Comparison of ENCODE assay signal across 8 mouse cellular contexts in the genomic region with DNA sequence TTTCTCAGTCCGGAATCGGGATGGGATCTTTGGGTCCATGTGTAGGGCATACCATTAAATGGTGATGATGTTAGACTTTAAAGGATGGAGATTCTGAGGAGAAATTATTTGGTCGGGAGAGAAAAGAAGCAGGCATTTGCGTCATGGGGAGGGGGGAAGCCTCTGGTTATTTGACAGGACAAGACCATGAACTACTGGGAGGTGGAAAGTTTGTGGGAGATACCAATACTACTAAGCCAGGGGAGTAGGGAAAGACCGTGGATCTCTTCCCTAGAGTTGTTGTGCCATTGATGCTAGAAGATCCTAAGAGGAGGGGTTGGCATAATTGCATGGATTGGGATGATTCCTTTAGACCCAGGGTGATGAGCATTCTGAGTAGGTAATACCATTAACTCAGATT. TPM values are rescaled to one million over a fixed set of nuclear protein-coding genes. Genes with fewer than 3 reads are reported as not detected.
DNase-seq lines count a peak whose midpoint lies in the region; ATAC-seq and TF ChIP-seq lines count a peak whose summit lies in the region.

No protein-coding gene starts in this region.

- TF ChIP-seq CTCF in forebrain, postnatal 0 days (IDR thresholded peaks at IDR 0.05; ENCODE audit: low read depth), result no peak

- no peak for DNase-seq in kidney, adult 8-10 months
- DNase-seq in NIH3T3 (ENCODE audit: low read depth), result peak; percentile 10
- DNase-seq in forebrain, postnatal 0 days, result no peak
- DNase-seq in midbrain, embryonic 14.5 days, result peak; percentile 20
- no peak for DNase-seq in right cerebral cortex, adult 2 months (ENCODE audit: low spot score in 2 of 2)
- no peak for DNase-seq in yolk sac, embryonic 10.5 days (ENCODE audit: low spot score)
- DNase-seq in right cerebral cortex, postnatal 10 days (ENCODE audit: low spot score in 2 of 2), result no peak

- no peaks in the 10 kb centered on the region for H3K9me3 ChIP-seq in kidney, embryonic 15.5 days (replicated peaks)
- no peaks in the 10 kb centered on the region for H3K9me3 ChIP-seq in forebrain, postnatal 0 days (ENCODE audit: low read length)
- no peaks in the 10 kb centered on the region for H3K9me3 ChIP-seq in midbrain, embryonic 14.5 days (ENCODE audit: control insufficient read depth, low read length)

- peaks cover 6% of the 10 kb centered on the region for H3K4me1 ChIP-seq in kidney, embryonic 15.5 days
- H3K4me1 ChIP-seq in forebrain, postnatal 0 days (ENCODE audit: insufficient read depth), result no peaks in the 10 kb centered on the region
- H3K4me1 ChIP-seq in midbrain, embryonic 14.5 days (ENCODE audit: control insufficient read depth, insufficient read depth, low read length), result peaks cover 7% of the 10 kb centered on the region; the same call in 1 of the 2 replicates

- peak overlapping the region; percentile 62 for H3K4me2 ChIP-seq in kidney, embryonic 15.5 days
- H3K4me2 ChIP-seq in forebrain, postnatal 0 days (ENCODE audit: low read depth), result peak overlapping the region; percentile 49
- H3K4me2 ChIP-seq in midbrain, embryonic 14.5 days (ENCODE audit: low read length), result peak overlapping the region; percentile 60

- H3K27ac ChIP-seq in kidney, embryonic 15.5 days, result no peak overlapping the region
- peak overlapping the region; percentile 74 for H3K27ac ChIP-seq in forebrain, postnatal 0 days (ENCODE audit: low read depth, low read length)
- no peak overlapping the region for H3K27ac ChIP-seq in midbrain, embryonic 14.5 days (replicated peaks; ENCODE audit: low read depth, low read length)

- peak overlapping the region; percentile 61 for H3K4me3 ChIP-seq in kidney, embryonic 15.5 days (replicated peaks)
- H3K4me3 ChIP-seq in forebrain, postnatal 0 days (ENCODE audit: low read depth, low read length), result peak overlapping the region; percentile 55
- H3K4me3 ChIP-seq in midbrain, embryonic 14.5 days (replicated peaks; ENCODE audit: low read depth, low read length), result peak overlapping the region; percentile 48

- ATAC-seq in kidney, embryonic 15.5 days (replicated peaks; ENCODE audit: low FRiP score), result no peak
- peak; percentile 18; the same call in 1 of the 2 replicates for ATAC-seq in forebrain, postnatal 0 days
- ATAC-seq in midbrain, embryonic 14.5 days (ENCODE audit: low FRiP score, low TSS enrichment), result 0 out of 2 replicates have a peak, but pooled peaks have one; percentile 29

- WGBS in kidney, embryonic 15.5 days, result 25% methylated on average over 5 of the region's 5 CpGs
- 27% methylated on average over 5 of the region's 5 CpGs for WGBS in forebrain, postnatal 0 days
- WGBS in midbrain, embryonic 14.5 days, result 29% methylated on average over 5 of the region's 5 CpGs

- H3K36me3 ChIP-seq in kidney, embryonic 15.5 days, result 0 out of 2 replicates have a peak, but pooled peaks cover 11% of the 10 kb centered on the region
- H3K36me3 ChIP-seq in forebrain, postnatal 0 days (ENCODE audit: insufficient read depth), result no peaks in the 10 kb centered on the region; the same call in 1 of the 2 replicates
- 0 out of 2 replicates have a peak, but pooled peaks cover 8% of the 10 kb centered on the region for H3K36me3 ChIP-seq in midbrain, embryonic 14.5 days (ENCODE audit: control insufficient read depth, insufficient read depth, low read length)

- peak overlapping the region; percentile 52 for H3K9ac ChIP-seq in kidney, embryonic 15.5 days
- H3K9ac ChIP-seq in forebrain, postnatal 0 days, result peak overlapping the region; percentile 53
- peak overlapping the region; percentile 56 for H3K9ac ChIP-seq in midbrain, embryonic 14.5 days (replicated peaks; ENCODE audit: low read length)

- H3K27me3 ChIP-seq in kidney, embryonic 15.5 days, result no peaks in the 10 kb centered on the region
- no peaks in the 10 kb centered on the region for H3K27me3 ChIP-seq in forebrain, postnatal 0 days (ENCODE audit: insufficient read depth, low read length)
- H3K27me3 ChIP-seq in midbrain, embryonic 14.5 days (ENCODE audit: control insufficient read depth, insufficient read depth, low read length), result no peaks in the 10 kb centered on the region

RNA-seq across cellular contexts. Expression of gene Gripap1, which starts 0.7 kb away (rescaled TPM):
- 44.1 and 51.8 TPM in 2 replicates for polyA plus RNA-seq in kidney, embryonic 15.5 days (2015; fragmentation: Nextera tagmentation; extraction: Ambion mirVana)
- 40.7 and 41.5 TPM in 2 replicates for total RNA-seq in forebrain, postnatal 0 days (2014; rRNA removed)
- 46.0 and 62.4 TPM in 2 replicates for polyA plus RNA-seq in forebrain, postnatal 0 days (2015; fragmentation: Nextera tagmentation; extraction: Ambion mirVana)
- polyA plus RNA-seq in midbrain, embryonic 14.5 days (2014; fragmentation: Nextera tagmentation; extraction: Ambion mirVana), result 56.0 and 56.6 TPM in 2 replicates

RNA-seq across cellular contexts. Expression of gene Tfe3, which starts 27.9 kb away (rescaled TPM):
- 26.3 and 30.9 TPM in 2 replicates for polyA plus RNA-seq in kidney, embryonic 15.5 days (2015; fragmentation: Nextera tagmentation; extraction: Ambion mirVana)
- total RNA-seq in forebrain, postnatal 0 days (2014; rRNA removed), result 12.8 and 20.4 TPM in 2 replicates
- 17.3 and 20.1 TPM in 2 replicates for polyA plus RNA-seq in forebrain, postnatal 0 days (2015; fragmentation: Nextera tagmentation; extraction: Ambion mirVana)
- 21.7 and 21.8 TPM in 2 replicates for polyA plus RNA-seq in midbrain, embryonic 14.5 days (2014; fragmentation: Nextera tagmentation; extraction: Ambion mirVana)

RNA-seq across cellular contexts. Expression of gene Kcnd1, which starts 31.8 kb away (rescaled TPM):
- polyA plus RNA-seq in kidney, embryonic 15.5 days (2015; fragmentation: Nextera tagmentation; extraction: Ambion mirVana), result 1.6 and 1.9 TPM in 2 replicates
- total RNA-seq in forebrain, postnatal 0 days (2014; rRNA removed), result 2.2 and 2.6 TPM in 2 replicates
- polyA plus RNA-seq in forebrain, postnatal 0 days (2015; fragmentation: Nextera tagmentation; extraction: Ambion mirVana), result 4.1 and 4.8 TPM in 2 replicates
- 1.7 and 2.3 TPM in 2 replicates for polyA plus RNA-seq in midbrain, embryonic 14.5 days (2014; fragmentation: Nextera tagmentation; extraction: Ambion mirVana)

RNA-seq across cellular contexts. Expression of gene Ccdc120, which starts 39.6 kb away (rescaled TPM):
- 19.6 and 20.2 TPM in 2 replicates for polyA plus RNA-seq in kidney, embryonic 15.5 days (2015; fragmentation: Nextera tagmentation; extraction: Ambion mirVana)
- total RNA-seq in forebrain, postnatal 0 days (2014; rRNA removed), result 149 and 202 TPM in 2 replicates
- 59.3 and 66.3 TPM in 2 replicates for polyA plus RNA-seq in forebrain, postnatal 0 days (2015; fragmentation: Nextera tagmentation; extraction: Ambion mirVana)
- polyA plus RNA-seq in midbrain, embryonic 14.5 days (2014; fragmentation: Nextera tagmentation; extraction: Ambion mirVana), result 72.2 and 73.0 TPM in 2 replicates

RNA-seq across cellular contexts. Expression of gene Otud5, which starts 50.9 kb away (rescaled TPM):
- polyA plus RNA-seq in kidney, embryonic 15.5 days (2015; fragmentation: Nextera tagmentation; extraction: Ambion mirVana), result 40.0 and 44.8 TPM in 2 replicates
- 73.7 and 76.8 TPM in 2 replicates for total RNA-seq in forebrain, postnatal 0 days (2014; rRNA removed)
- 39.6 and 40.3 TPM in 2 replicates for polyA plus RNA-seq in forebrain, postnatal 0 days (2015; fragmentation: Nextera tagmentation; extraction: Ambion mirVana)
- 32.3 and 38.0 TPM in 2 replicates for polyA plus RNA-seq in midbrain, embryonic 14.5 days (2014; fragmentation: Nextera tagmentation; extraction: Ambion mirVana)

Comparison
In these comparisons a context has a peak if more than half of its experiments do, and no peak if none do; other contexts are left out.
1. DNase-seq: peak in NIH3T3 (single experiment) and midbrain, embryonic 14.5 days (single experiment); none in kidney, adult 8-10 months (0 of 2), forebrain, postnatal 0 days (single experiment), right cerebral cortex, adult 2 months (0 of 2), yolk sac, embryonic 10.5 days (single experiment) and right cerebral cortex, postnatal 10 days (0 of 2).
2. Peak in every context shown above with its lines, with median percentiles within 50 percentile points of each other: H3K4me2 ChIP-seq, H3K4me3 ChIP-seq and H3K9ac ChIP-seq.